Mouse (Mus musculus): ENCODE measurements around the gene Mapk8ip1. TPM values are rescaled to one million over a fixed set of nuclear protein-coding genes. Genes with fewer than 3 reads are reported as not detected.

Gene Mapk8ip1
- polyA plus RNA-seq, 1 experiment from 2014 or later = 23.8 TPM

DNA sequence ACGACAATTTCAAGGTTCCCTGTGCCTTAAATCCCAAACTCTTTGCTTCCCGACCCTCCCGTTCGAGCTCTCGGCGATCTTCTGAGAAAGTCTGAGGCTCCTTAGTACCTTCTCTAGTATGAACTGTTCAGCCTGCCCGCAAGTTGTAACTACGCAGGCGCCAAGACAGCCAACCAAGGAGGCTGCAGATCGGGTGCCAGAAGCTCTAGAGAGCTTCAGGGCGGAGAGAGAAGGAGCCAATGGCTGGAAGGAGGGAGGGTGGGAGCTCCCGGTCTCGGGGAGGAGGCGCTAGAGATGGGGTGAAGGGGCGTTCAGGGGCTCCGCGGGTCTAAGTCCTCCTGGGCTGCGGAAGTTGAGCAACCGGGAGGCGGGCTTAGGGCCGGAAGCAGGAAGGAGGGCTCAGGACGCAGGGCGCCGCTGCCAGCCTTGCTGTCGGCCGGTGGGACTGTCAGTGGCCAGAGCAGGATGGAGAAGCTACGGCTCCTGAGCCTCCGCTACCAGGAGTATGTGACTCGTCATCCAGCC lies 25.9 kb downstream of the Mapk8ip1 start:
- peak overlapping the region; percentile 64 for H3K9ac ChIP-seq
- peak overlapping the region; percentile 92 for H3K27ac ChIP-seq
- peak overlapping the region; percentile 78 for H3K4me3 ChIP-seq
- H3K36me3 ChIP-seq = peaks cover 24% of the 10 kb centered on the region
- ATAC-seq (ENCODE audit: insufficient number of reproducible peaks, low FRiP score, low TSS enrichment, low read depth) = peak; percentile 89
- peaks cover 57% of the 10 kb centered on the region for H3K4me1 ChIP-seq
- H3K4me2 ChIP-seq = peak overlapping the region; percentile 91
- WGBS = 0% methylated on average over 29 of the region's 29 CpGs
- no peaks in the 10 kb centered on the region for H3K27me3 ChIP-seq
- H3K9me3 ChIP-seq = no peaks in the 10 kb centered on the region

- H3K36me3 ChIP-seq = peaks cover 18% of the 10 kb centered on the region
- ATAC-seq (ENCODE audit: insufficient number of reproducible peaks, low FRiP score, low TSS enrichment, low read depth) = no peak
- H3K4me2 ChIP-seq = peak within 1 kb of the TSS; percentile 91
- H3K27me3 ChIP-seq = no peaks in the 10 kb centered on the region
- H3K9ac ChIP-seq = peak within 1 kb of the TSS; percentile 64
- no peaks in the 10 kb centered on the region for H3K9me3 ChIP-seq
- H3K4me1 ChIP-seq = peaks cover 62% of the 10 kb centered on the region
- WGBS = 3% methylated on average over 16 of the region's 16 CpGs
- H3K4me3 ChIP-seq = peak within 1 kb of the TSS; percentile 78
- peak within 1 kb of the TSS; percentile 92 for H3K27ac ChIP-seq
These were observed 26.5 kb downstream of the Mapk8ip1 start, which contains the start of the genes Pex16 and Large2 for GRCm38 (mm10) chr2:92374514-92374913. Pex16 (plus strand) TSS chr2:92374676. Large2 (minus strand) TSS chr2:92374869.

DNA sequence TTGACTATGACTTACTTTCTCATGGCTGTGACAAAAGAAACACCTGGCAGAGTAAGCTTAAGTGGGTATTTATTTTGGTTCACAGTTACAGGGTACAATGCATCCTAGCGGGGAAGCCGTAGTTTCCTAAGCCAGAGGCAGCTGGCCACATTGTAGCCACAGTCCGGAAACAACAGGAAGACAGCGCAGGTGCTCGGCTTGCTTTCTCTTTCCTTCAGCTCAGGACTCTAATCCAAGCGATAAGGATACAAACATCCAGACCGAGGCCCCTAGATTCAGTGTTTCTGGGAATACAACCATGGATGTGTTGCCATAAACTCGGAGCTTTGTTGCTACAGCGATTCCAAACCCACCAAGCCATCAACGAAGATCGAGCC lies 27.6 kb downstream of the Mapk8ip1 start:
- Histone ChIP-seq H3K9me3 (no peaks in the 10 kb centered on the region), H3K36me3 (peaks cover 7% of the 10 kb centered on the region), H3K27me3 (no peaks in the 10 kb centered on the region), H3K27ac (peak overlapping the region; percentile 92), H3K9ac (no peak overlapping the region), H3K4me2 (no peak overlapping the region), H3K4me1 (peaks cover 62% of the 10 kb centered on the region), H3K4me3 (no peak overlapping the region)
- 79% methylated on average over 11 of the region's 11 CpGs for WGBS
- no peak for ATAC-seq (ENCODE audit: insufficient number of reproducible peaks, low FRiP score, low TSS enrichment, low read depth)

GRCm38 (mm10) chr2:92372767-92373436 lies 28.2 kb downstream of the Mapk8ip1 start:
- no peaks in the 10 kb centered on the region for H3K9me3 ChIP-seq
- 42% methylated on average over 9 of the region's 9 CpGs for WGBS
- no peak overlapping the region for H3K4me2 ChIP-seq
- no peak overlapping the region for H3K4me3 ChIP-seq
- H3K27me3 ChIP-seq = no peaks in the 10 kb centered on the region
- H3K4me1 ChIP-seq = peaks cover 62% of the 10 kb centered on the region
- H3K27ac ChIP-seq = peak overlapping the region; percentile 92
- ATAC-seq (ENCODE audit: insufficient number of reproducible peaks, low FRiP score, low TSS enrichment, low read depth) = no peak
- peaks cover 2% of the 10 kb centered on the region for H3K36me3 ChIP-seq
- no peak overlapping the region for H3K9ac ChIP-seq

- no peak for ATAC-seq (ENCODE audit: insufficient number of reproducible peaks, low FRiP score, low TSS enrichment, low read depth)
- no peak overlapping the region for H3K4me2 ChIP-seq
These were observed 28.9 kb downstream of the Mapk8ip1 start for GRCm38 (mm10) chr2:92371971-92372690.

DNA sequence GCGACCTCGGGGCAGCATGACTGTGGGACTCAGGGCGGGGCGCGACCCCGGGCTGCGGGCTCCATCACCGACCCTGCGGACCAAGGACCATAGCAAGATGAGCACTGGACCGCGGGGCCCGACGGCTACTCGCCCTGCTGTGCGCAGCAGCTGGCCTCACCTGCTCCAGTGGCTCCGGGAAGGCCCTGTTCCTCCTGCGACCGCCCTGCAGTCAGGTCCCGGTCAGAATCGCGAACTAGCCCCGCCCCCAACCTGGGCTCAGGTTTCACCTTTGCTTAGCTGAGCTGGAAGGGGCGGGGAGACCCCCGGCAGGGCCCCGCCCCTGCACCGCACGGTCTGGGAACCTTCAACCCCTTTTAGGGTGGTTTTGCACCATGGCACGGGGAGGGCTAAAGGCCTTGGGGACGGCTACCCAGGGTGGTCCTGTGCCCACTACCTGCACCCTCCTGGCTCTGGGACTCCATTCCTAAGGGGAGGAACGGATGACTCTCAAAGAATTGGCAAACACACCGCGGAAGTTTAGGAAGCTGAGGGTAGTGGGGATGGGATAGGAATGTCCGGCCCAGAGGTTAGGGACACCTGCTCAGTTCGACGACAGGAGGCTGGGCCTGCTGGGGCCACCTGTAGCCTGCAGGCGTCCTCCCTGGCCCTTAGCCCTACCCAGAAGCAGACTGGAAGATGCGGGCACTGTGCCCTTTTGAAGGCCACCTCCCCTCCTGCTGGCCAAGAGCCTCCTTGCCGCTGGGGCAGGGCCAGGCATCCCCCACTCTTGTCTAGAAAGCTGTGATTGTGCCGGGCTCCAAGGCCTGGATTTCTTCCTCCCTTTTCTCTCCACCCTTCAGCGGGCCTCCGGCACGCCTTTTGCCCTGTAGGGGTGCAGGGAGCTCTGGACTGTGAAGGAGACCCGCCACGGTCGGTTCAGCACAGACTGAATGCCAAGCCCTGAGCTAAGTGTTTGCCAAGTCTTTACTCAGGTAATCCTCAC lies 29.9 kb downstream of the Mapk8ip1 start:
- 3% methylated on average over 45 of the region's 45 CpGs for WGBS
- Histone ChIP-seq H3K36me3 (0 out of 2 replicates have a peak, but pooled peaks cover 6% of the 10 kb centered on the region), H3K9ac (peak overlapping the region; percentile 47), H3K27me3 (no peaks in the 10 kb centered on the region), H3K4me3 (peak overlapping the region; percentile 48), H3K4me2 (peak overlapping the region; percentile 81), H3K27ac (peak overlapping the region; percentile 5), H3K9me3 (no peaks in the 10 kb centered on the region), H3K4me1 (peaks cover 61% of the 10 kb centered on the region)
- peak; percentile 7; the same call in 1 of the 2 replicates for ATAC-seq (ENCODE audit: insufficient number of reproducible peaks, low FRiP score, low TSS enrichment, low read depth)

More at GRCm38 (mm10) chr2:92371971-92372690, 28.9 kb downstream of the Mapk8ip1 start:
- peaks cover 66% of the 10 kb centered on the region for H3K4me1 ChIP-seq
- no peaks in the 10 kb centered on the region for H3K9me3 ChIP-seq
- H3K27ac ChIP-seq = peak overlapping the region; percentile 92
- H3K27me3 ChIP-seq = no peaks in the 10 kb centered on the region
- 29% methylated on average over 10 of the region's 10 CpGs for WGBS
- H3K9ac ChIP-seq = no peak overlapping the region
- H3K4me3 ChIP-seq = no peak overlapping the region
- no peaks in the 10 kb centered on the region for H3K36me3 ChIP-seq

- Histone ChIP-seq H3K4me1 (peaks cover 55% of the 10 kb centered on the region), H3K4me3 (peak overlapping the region; percentile 48), H3K9ac (peak overlapping the region; percentile 47), H3K9me3 (no peaks in the 10 kb centered on the region), H3K4me2 (peak overlapping the region; percentile 81), H3K27ac (no peak overlapping the region), H3K27me3 (no peaks in the 10 kb centered on the region), H3K36me3 (0 out of 2 replicates have a peak, but pooled peaks cover 10% of the 10 kb centered on the region)
- no peak for ATAC-seq (ENCODE audit: insufficient number of reproducible peaks, low FRiP score, low TSS enrichment, low read depth)
- 8% methylated on average over 19 of the region's 19 CpGs for WGBS
These were observed 30.7 kb downstream of the Mapk8ip1 start for GRCm38 (mm10) chr2:92370375-92370774.

DNA sequence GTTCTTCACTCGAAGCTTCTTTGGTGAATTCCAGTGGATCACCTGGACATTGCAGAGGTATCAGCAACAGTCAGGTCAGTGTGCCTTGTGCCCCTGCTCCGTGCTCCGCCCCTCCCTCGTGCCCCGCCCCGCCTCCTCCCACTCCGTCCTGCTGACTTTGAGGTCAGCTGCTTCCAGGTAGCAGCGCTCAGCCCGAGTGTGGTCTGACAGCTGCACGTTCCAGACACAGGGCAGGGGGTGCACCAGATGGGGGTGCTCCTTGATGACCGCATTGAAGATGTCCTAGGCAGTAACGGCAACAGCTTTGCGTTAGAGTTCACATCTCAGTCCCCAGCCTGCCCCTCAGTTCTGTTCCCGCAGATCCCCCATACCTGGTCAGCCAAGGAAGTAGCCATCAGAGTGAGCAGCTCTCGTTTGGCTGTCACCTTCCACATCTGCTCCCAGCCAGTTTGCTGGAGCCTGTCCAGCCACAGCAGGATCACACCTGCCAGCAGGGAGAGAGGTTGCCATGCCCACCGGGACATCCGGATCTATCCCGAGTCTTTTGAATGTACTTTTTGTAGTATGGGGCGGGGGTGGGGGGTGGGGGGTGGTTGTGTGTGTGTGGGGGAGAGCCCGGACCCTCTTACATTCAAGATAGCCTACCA lies 33.6 kb downstream of the Mapk8ip1 start:
- Histone ChIP-seq H3K9ac (no peak overlapping the region), H3K27me3 (no peaks in the 10 kb centered on the region), H3K4me3 (no peak overlapping the region), H3K4me2 (no peak overlapping the region), H3K36me3 (peaks cover 32% of the 10 kb centered on the region), H3K9me3 (no peaks in the 10 kb centered on the region), H3K27ac (no peak overlapping the region), H3K4me1 (peaks cover 32% of the 10 kb centered on the region)
- WGBS = 29% methylated on average over 20 of the region's 20 CpGs
- no peak for ATAC-seq (ENCODE audit: insufficient number of reproducible peaks, low FRiP score, low TSS enrichment, low read depth)

DNA sequence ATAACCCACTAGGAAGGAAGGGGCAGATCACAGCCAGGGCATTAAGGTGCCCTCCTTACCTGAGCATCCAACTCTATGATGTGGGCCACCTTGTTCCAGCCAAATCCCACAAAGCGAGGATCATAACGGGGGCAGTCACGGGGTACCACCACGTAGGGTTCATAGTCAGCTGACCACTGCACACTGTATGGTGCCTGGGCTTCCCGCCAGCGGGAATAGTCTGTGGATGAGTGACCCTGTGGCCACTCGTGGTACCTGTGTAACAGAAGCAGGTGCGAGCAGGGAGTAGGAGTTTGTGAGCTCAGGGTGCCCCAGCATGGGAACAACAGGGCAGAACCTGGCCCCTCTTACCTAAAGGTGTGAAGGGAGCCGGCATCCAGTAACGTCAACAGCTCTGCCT lies 35.5 kb downstream of the Mapk8ip1 start:
- no peak overlapping the region for H3K4me2 ChIP-seq
- no peak overlapping the region for H3K4me3 ChIP-seq
- peaks cover 41% of the 10 kb centered on the region for H3K36me3 ChIP-seq
- no peak overlapping the region for H3K27ac ChIP-seq
- no peaks in the 10 kb centered on the region for H3K27me3 ChIP-seq
- H3K9me3 ChIP-seq = no peaks in the 10 kb centered on the region
- H3K4me1 ChIP-seq = peaks cover 15% of the 10 kb centered on the region
- 88% methylated on average over 10 of the region's 10 CpGs for WGBS
- no peak for ATAC-seq (ENCODE audit: insufficient number of reproducible peaks, low FRiP score, low TSS enrichment, low read depth)
- no peak overlapping the region for H3K9ac ChIP-seq

DNA sequence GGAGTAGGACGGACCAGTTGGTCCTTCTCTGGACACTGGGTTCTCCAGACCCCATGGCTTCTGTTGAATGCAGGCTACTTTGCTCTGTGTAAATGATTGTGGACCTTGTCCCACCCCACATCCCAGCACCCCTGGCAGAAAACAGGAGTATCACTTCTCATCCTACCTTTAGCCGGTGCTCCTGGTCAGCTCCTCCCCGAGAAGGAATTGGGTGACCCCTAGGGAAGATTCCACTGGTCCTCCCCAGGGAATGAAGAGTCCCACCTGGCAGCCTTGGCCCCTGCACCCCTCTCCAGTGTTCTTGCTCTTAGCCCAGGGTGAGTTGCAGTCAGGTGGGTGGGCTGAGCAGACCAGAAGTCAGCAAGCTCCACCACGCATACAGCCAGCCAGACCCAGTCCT lies 37.0 kb downstream of the Mapk8ip1 start:
- Histone ChIP-seq H3K36me3 (peaks cover 53% of the 10 kb centered on the region), H3K27me3 (no peaks in the 10 kb centered on the region), H3K9ac (no peak overlapping the region), H3K27ac (no peak overlapping the region), H3K9me3 (no peaks in the 10 kb centered on the region), H3K4me1 (peaks cover 6% of the 10 kb centered on the region; the same call in 1 of the 2 replicates), H3K4me3 (no peak overlapping the region), H3K4me2 (no peak overlapping the region)
- 89% methylated on average over 4 of the region's 4 CpGs for WGBS
- ATAC-seq (ENCODE audit: insufficient number of reproducible peaks, low FRiP score, low TSS enrichment, low read depth) = no peak

Data from limb, embryonic 15.5 days (tissue).